Mouse (Mus musculus): ENCODE measurements around the gene Col5a1. TPM values are rescaled to one million over a fixed set of nuclear protein-coding genes. Genes with fewer than 3 reads are reported as not detected.
A peak's percentile ranks its signal among the peaks of the same experiment; 100 is the strongest.

The Col5a1 gene
- total and polyA plus RNA-seq, 3 experiments: 31.1 to 75.5 TPM; not detected in 1

GRCm38 (mm10) chr2:27981621-27982535 lies 95.7 kb downstream of the Col5a1 start (continued):
- TF ChIP-seq MAX (IDR thresholded peaks at IDR 0.05; ENCODE audit: low read length): peak; percentile 50; the same call in 1 of the 2 replicates
- TF ChIP-seq TBP (IDR thresholded peaks at IDR 0.05; ENCODE audit: low read depth, low read length): peak; percentile 82
- TF ChIP-seq ZKSCAN1 (IDR thresholded peaks at IDR 0.05; ENCODE audit: low read depth, low read length): no peak
- no peak for TF ChIP-seq CTCF (IDR thresholded peaks at IDR 0.05 in 2 of 3, conservative IDR thresholded peaks at IDR 0.05 in 1 of 3; ENCODE audit: control insufficient read depth in 1 of 3, insufficient read depth in 1 of 3, low read depth in 2 of 3, low read length in 3 of 3, poor library complexity in 1 of 3, severe bottlenecking in 1 of 3)
- TF ChIP-seq E2F4 (IDR thresholded peaks at IDR 0.05; ENCODE audit: borderline replicate concordance, low read depth, low read length): no peak
- TF ChIP-seq ZC3H11A (IDR thresholded peaks at IDR 0.05; ENCODE audit: low read depth, low read length): no peak
- no peak for TF ChIP-seq NRF1 (IDR thresholded peaks at IDR 0.05; ENCODE audit: insufficient read depth, low read depth, low read length, poor library complexity, severe bottlenecking)
- TF ChIP-seq HCFC1 (IDR thresholded peaks at IDR 0.05; ENCODE audit: low read depth, low read length): peak; percentile 46; the same call in 1 of the 2 replicates
- TF ChIP-seq MYC (IDR thresholded peaks at IDR 0.05; ENCODE audit: low read depth, low read length): peak; percentile 83
- TF ChIP-seq BHLHE40 (IDR thresholded peaks at IDR 0.05; ENCODE audit: borderline replicate concordance, low read depth, low read length): peak; percentile 72
- TF ChIP-seq ELF1 (IDR thresholded peaks at IDR 0.05; ENCODE audit: low read depth, low read length): peak; percentile 45; the same call in 1 of the 2 replicates
- TF ChIP-seq ZMIZ1 (IDR thresholded peaks at IDR 0.05; ENCODE audit: low read depth, low read length): peak; percentile 81
- no peak for TF ChIP-seq RAD21 (IDR thresholded peaks at IDR 0.05; ENCODE audit: low read depth, low read length)
- no peak; the same call in none of the 2 replicates for TF ChIP-seq CHD2 (IDR thresholded peaks at IDR 0.05; ENCODE audit: low read length)
- TF ChIP-seq NELFE (IDR thresholded peaks at IDR 0.05; ENCODE audit: low read depth, low read length): no peak; the same call in none of the 2 replicates
- TF ChIP-seq GABPA (IDR thresholded peaks at IDR 0.05; ENCODE audit: low read depth, low read length): peak; percentile 69; the same call in 1 of the 2 replicates

- H3K9ac ChIP-seq (ENCODE audit: control insufficient read depth, low read depth, low read length, poor library complexity, severe bottlenecking): peak overlapping the region; percentile 56
- peaks cover 28 to 69% of the 10 kb centered on the region in 2 experiments for H3K4me1 ChIP-seq (ENCODE audit: control insufficient read depth in 1 of 2, insufficient read depth in 2 of 2, low read length in 2 of 2)
- H3K27ac ChIP-seq (ENCODE audit: control insufficient read depth, low read depth, low read length): peak overlapping the region; percentile 99
- H3K4me3 ChIP-seq (ENCODE audit: control insufficient read depth in 1 of 2, insufficient read depth in 1 of 2, low read depth in 2 of 2, low read length in 2 of 2): no peak overlapping the region; a peak in 1 of 4 replicates
- peak; percentile 54 for DNase-seq (ENCODE audit: low read depth, low spot score)
- H3K36me3 ChIP-seq (ENCODE audit: control insufficient read depth in 1 of 2, insufficient read depth in 2 of 2, low read length in 2 of 2): peaks cover 0 to 41% of the 10 kb centered on the region in 2 experiments; a peak in 2 of 4 replicates
- no peaks in the 10 kb centered on the region for H3K27me3 ChIP-seq (ENCODE audit: control insufficient read depth in 1 of 2, insufficient read depth in 2 of 2, low read length in 2 of 2)
- H3K79me2 ChIP-seq (ENCODE audit: control insufficient read depth, insufficient read depth, low read length, poor library complexity): no peaks in the 10 kb centered on the region; the same call in 1 of the 2 replicates
- TF ChIP-seq E2F4 (IDR thresholded peaks at IDR 0.05; ENCODE audit: borderline replicate concordance, low read depth, low read length) (no peak), TCF12 (IDR thresholded peaks at IDR 0.05; ENCODE audit: low read depth, low read length) (0 out of 2 replicates have a peak, but pooled peaks have one; percentile 17)
- no peaks in the 10 kb centered on the region for H3K9me3 ChIP-seq (replicated peaks; ENCODE audit: insufficient read depth, low read length)
Measured at GRCm38 (mm10) chr2:27983093-27983492, 96.9 kb downstream of the Col5a1 start.
